Mouse (Mus musculus) midbrain, embryonic 14.5 days (tissue): ENCODE results near the gene Cep85l. TPM values are rescaled to one million over a fixed set of nuclear protein-coding genes. Genes with fewer than 3 reads are reported as not detected.

Source experiments
- ATAC-seq: fragments of 200-750 bp; cut with Nextera tagmentation; 2 replicates; pipeline ENCODE4 v1.8.0; 2017; ENCODE audit warnings: moderate number of reproducible peaks, moderate library complexity; ENCODE audit not compliant: low FRiP score, low TSS enrichment
- DNase-seq: peaks from one replicate; pipeline ENCODE4 v3.0.0-alpha.2; 2015
- H3K27ac ChIP-seq: fragments of 300-500 bp; sonication (generic); replicated peaks from 2 replicates; pipeline ENCODE4 v1.5.1; 2014; ENCODE audit warnings: mild to moderate bottlenecking, low read depth, low read length, moderate library complexity
- H3K27me3 ChIP-seq: fragments of 300-500 bp; sonication (generic); 2 replicates; pipeline ENCODE4 v1.6.1; 2014; ENCODE audit warnings: low read length, control low read depth, mixed read lengths; ENCODE audit not compliant: control insufficient read depth, insufficient read depth
- H3K36me3 ChIP-seq: fragments of 300-500 bp; sonication (generic); 2 replicates; pipeline ENCODE4 v1.6.1; 2014; ENCODE audit warnings: low read length, control low read depth; ENCODE audit not compliant: control insufficient read depth, insufficient read depth
- H3K4me1 ChIP-seq: fragments of 300-500 bp; sonication (generic); 2 replicates; pipeline ENCODE4 v1.6.1; 2014; ENCODE audit warnings: mild to moderate bottlenecking, antibody characterized with exemption, low read length, control low read depth; ENCODE audit not compliant: control insufficient read depth, insufficient read depth
- H3K4me2 ChIP-seq: fragments of 300-500 bp; sonication (generic); 2 replicates; pipeline ENCODE4 v1.6.1; 2014; ENCODE audit warnings: mild to moderate bottlenecking, low read length, moderate library complexity
- H3K4me3 ChIP-seq: fragments of 300-500 bp; sonication (generic); replicated peaks from 2 replicates; pipeline ENCODE4 v1.5.1; 2014; ENCODE audit warnings: low read depth, low read length
- H3K9ac ChIP-seq: fragments of 300-500 bp; sonication (generic); replicated peaks from 2 replicates; pipeline ENCODE4 v1.6.1; 2014; ENCODE audit warnings: mild to moderate bottlenecking, low read length, moderate library complexity
- H3K9me3 ChIP-seq: fragments of 300-500 bp; sonication (generic); 2 replicates; pipeline ENCODE4 v1.6.1; 2016; ENCODE audit warnings: low read length, control low read depth, mixed read lengths; ENCODE audit not compliant: control insufficient read depth
- WGBS: fragments of 180-500 bp; shearing (Covaris S2); extraction: QIAGEN DNeasy Blood & Tissue Kit; methylation state at CpG from one replicate; pipeline ENCODE4 v1.1.7; 2014; 5-methylcytosine and 5-hydroxymethylcytosine counted together
- polyA plus RNA-seq: library from polyadenylated mRNA; unstranded; fragments of >200 nt; fragmentation: Nextera tagmentation; extraction: Ambion mirVana; gene quantifications from 2 replicates; pipeline ENCODE4 v1.2.1, GENCODE M21; 2014

The Cep85l gene
- polyA plus RNA-seq, 1 experiment from 2014 or later, result 8.3 TPM

GRCm38 (mm10) chr10:53306674-53307073, 73.1 kb downstream of the Cep85l start:
- no peaks in the 10 kb centered on the region for H3K4me1 ChIP-seq

GRCm38 (mm10) chr10:53305867-53306266, 73.9 kb downstream of the Cep85l start:
- no peak overlapping the region for H3K9ac ChIP-seq
- DNase-seq (peak; percentile 82), ATAC-seq (peak; percentile 37; the same call in 1 of the 2 replicates)
- no peak overlapping the region for H3K4me3 ChIP-seq
- no peaks in the 10 kb centered on the region for H3K4me1 ChIP-seq
- H3K9me3 ChIP-seq, result no peaks in the 10 kb centered on the region
- H3K4me2 ChIP-seq, result no peak overlapping the region
- no peaks in the 10 kb centered on the region for H3K36me3 ChIP-seq
- no peaks in the 10 kb centered on the region for H3K27me3 ChIP-seq
- WGBS, result 40% methylated on average over 3 of the region's 3 CpGs
- H3K27ac ChIP-seq, result no peak overlapping the region

More at GRCm38 (mm10) chr10:53306674-53307073, 73.1 kb downstream of the Cep85l start:
- Histone ChIP-seq H3K27ac (no peak overlapping the region), H3K27me3 (no peaks in the 10 kb centered on the region), H3K4me3 (no peak overlapping the region), H3K9me3 (no peaks in the 10 kb centered on the region), H3K9ac (no peak overlapping the region), H3K36me3 (no peaks in the 10 kb centered on the region; the same call in 1 of the 2 replicates), H3K4me2 (no peak overlapping the region)
- ATAC-seq (no peak), DNase-seq (no peak)
- WGBS, result 90% methylated on average over 3 of the region's 3 CpGs

- Histone ChIP-seq H3K27me3 (no peaks in the 10 kb centered on the region), H3K4me1 (no peaks in the 10 kb centered on the region), H3K36me3 (peaks cover 15% of the 10 kb centered on the region), H3K9me3 (no peaks in the 10 kb centered on the region), H3K4me3 (no peak overlapping the region), H3K9ac (no peak overlapping the region), H3K27ac (no peak overlapping the region), H3K4me2 (no peak overlapping the region)
- no peak for DNase-seq
- no peak for ATAC-seq
Observed at GRCm38 (mm10) chr10:53285147-53285546, 94.6 kb downstream of the Cep85l start.

- H3K4me1 ChIP-seq, result no peaks in the 10 kb centered on the region
- H3K4me3 ChIP-seq, result no peak overlapping the region
- no peak for ATAC-seq
- no peak overlapping the region for H3K4me2 ChIP-seq
- H3K36me3 ChIP-seq, result no peaks in the 10 kb centered on the region; the same call in 1 of the 2 replicates
- peaks cover 5% of the 10 kb centered on the region; the same call in 1 of the 2 replicates for H3K9me3 ChIP-seq
- no peak overlapping the region for H3K27ac ChIP-seq
- no peaks in the 10 kb centered on the region for H3K27me3 ChIP-seq
- no peak overlapping the region for H3K9ac ChIP-seq
- DNase-seq, result no peak
Observed at GRCm38 (mm10) chr10:53272228-53272627, 107.5 kb downstream of the Cep85l start.

- Histone ChIP-seq H3K9me3 (no peaks in the 10 kb centered on the region), H3K27me3 (no peaks in the 10 kb centered on the region), H3K9ac (no peak overlapping the region), H3K36me3 (no peaks in the 10 kb centered on the region), H3K4me2 (no peak overlapping the region), H3K4me3 (no peak overlapping the region), H3K27ac (no peak overlapping the region), H3K4me1 (no peaks in the 10 kb centered on the region)
- ATAC-seq, result no peak
- DNase-seq, result no peak
- 37% methylated on average over 1 of the region's 1 CpGs for WGBS
Observed at GRCm38 (mm10) chr10:53262021-53262420, 117.7 kb downstream of the Cep85l start.

- WGBS, result 78% methylated on average over 6 of the region's 6 CpGs
- ATAC-seq, result no peak
- no peak overlapping the region for H3K27ac ChIP-seq
- H3K9ac ChIP-seq, result no peak overlapping the region
- no peak overlapping the region for H3K4me2 ChIP-seq
- no peak overlapping the region for H3K4me3 ChIP-seq
- H3K4me1 ChIP-seq, result no peaks in the 10 kb centered on the region
- no peaks in the 10 kb centered on the region for H3K27me3 ChIP-seq
- no peaks in the 10 kb centered on the region for H3K9me3 ChIP-seq
- no peak for DNase-seq
- no peaks in the 10 kb centered on the region for H3K36me3 ChIP-seq
Observed at GRCm38 (mm10) chr10:53235381-53235780, 144.4 kb downstream of the Cep85l start.

GRCm38 (mm10) chr10:53234683-53235082, 145.1 kb downstream of the Cep85l start:
- no peak for ATAC-seq
- Histone ChIP-seq H3K4me3 (no peak overlapping the region), H3K9me3 (no peaks in the 10 kb centered on the region), H3K27ac (no peak overlapping the region), H3K4me2 (no peak overlapping the region), H3K27me3 (no peaks in the 10 kb centered on the region), H3K9ac (no peak overlapping the region), H3K36me3 (no peaks in the 10 kb centered on the region), H3K4me1 (no peaks in the 10 kb centered on the region)
- DNase-seq, result no peak
- 85% methylated on average over 2 of the region's 2 CpGs for WGBS

GRCm38 (mm10) chr10:53234086-53234613, 145.6 kb downstream of the Cep85l start:
- Histone ChIP-seq H3K9me3 (no peaks in the 10 kb centered on the region), H3K4me2 (no peak overlapping the region), H3K27ac (no peak overlapping the region), H3K4me1 (no peaks in the 10 kb centered on the region), H3K27me3 (no peaks in the 10 kb centered on the region), H3K36me3 (no peaks in the 10 kb centered on the region), H3K9ac (no peak overlapping the region), H3K4me3 (no peak overlapping the region)
- WGBS, result 76% methylated on average over 2 of the region's 2 CpGs
- ATAC-seq (no peak), DNase-seq (no peak)

- H3K27me3 ChIP-seq, result no peaks in the 10 kb centered on the region
- H3K36me3 ChIP-seq, result no peaks in the 10 kb centered on the region
- no peak overlapping the region for H3K9ac ChIP-seq
- no peak overlapping the region for H3K4me3 ChIP-seq
- no peaks in the 10 kb centered on the region for H3K9me3 ChIP-seq
- DNase-seq, result no peak
- H3K4me1 ChIP-seq, result no peaks in the 10 kb centered on the region
- H3K4me2 ChIP-seq, result no peak overlapping the region
- no peak for ATAC-seq
- H3K27ac ChIP-seq, result no peak overlapping the region
Observed at GRCm38 (mm10) chr10:53230809-53231208, 148.9 kb downstream of the Cep85l start.
